Mouse (Mus musculus): ENCODE data around the gene Pkp3.

DNA sequence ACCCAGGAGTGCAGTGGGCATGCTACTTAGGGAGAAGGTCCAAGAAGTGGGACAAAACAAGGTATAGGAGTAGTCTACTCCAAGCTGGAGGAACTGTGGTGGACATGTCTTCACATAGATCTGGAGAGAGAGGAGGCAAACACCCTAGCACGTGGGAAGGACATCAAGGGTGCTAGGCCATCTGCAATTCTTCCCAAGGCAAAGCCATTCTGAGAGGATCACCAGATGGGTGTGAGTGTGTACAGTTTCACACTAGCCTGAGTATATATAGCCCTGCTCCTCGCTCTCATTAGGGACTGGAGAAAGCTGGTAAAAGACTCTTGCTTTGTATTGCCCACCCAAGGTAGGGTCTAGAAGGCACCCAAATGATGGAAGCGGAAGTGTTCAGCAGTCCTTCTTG lies 14.7 kb upstream of the Pkp3 start:
- TF ChIP-seq CTCF (IDR thresholded peaks at IDR 0.05; ENCODE audit: insufficient read depth, low read length) (no peak), POLR2A (IDR thresholded peaks at IDR 0.05; ENCODE audit: borderline replicate concordance, extremely low read depth, low read depth, low read length) (no peak)

All from lung, adult 2 months (tissue).